Mouse (Mus musculus) intestine, postnatal 0 days (tissue): ENCODE measurements around the gene Angptl7. TPM values are rescaled to one million over a fixed set of nuclear protein-coding genes. Genes with fewer than 3 reads are reported as not detected.

ENCODE experiments used
- ATAC-seq: fragments of 200-750 bp; cut with Nextera tagmentation; 2 replicates; pipeline ENCODE4 v1.8.0; 2017; ENCODE audit warnings: mild to moderate bottlenecking, moderate TSS enrichment, moderate library complexity
- H3K27ac ChIP-seq: fragments of 300-500 bp; sonication (generic); 2 replicates; pipeline ENCODE4 v1.5.1; 2014; ENCODE audit warnings: mild to moderate bottlenecking, low read depth, low read length, moderate library complexity
- H3K27me3 ChIP-seq: fragments of 300-500 bp; sonication (generic); replicated peaks from 2 replicates; pipeline ENCODE4 v1.6.1; 2014; ENCODE audit warnings: low read length, mixed read lengths; ENCODE audit not compliant: control insufficient read depth, insufficient read depth
- H3K36me3 ChIP-seq: fragments of 300-500 bp; sonication (generic); 2 replicates; pipeline ENCODE4 v1.6.1; 2014; ENCODE audit warnings: mild to moderate bottlenecking, moderate library complexity; ENCODE audit not compliant: control insufficient read depth, insufficient read depth
- H3K4me1 ChIP-seq: fragments of 300-500 bp; sonication (generic); replicated peaks from 2 replicates; pipeline ENCODE4 v1.6.1; 2014; ENCODE audit warnings: antibody characterized with exemption, low read length, mixed read lengths; ENCODE audit not compliant: control insufficient read depth, insufficient read depth
- H3K4me2 ChIP-seq: fragments of 300-500 bp; sonication (generic); replicated peaks from 2 replicates; pipeline ENCODE4 v1.6.1; 2014; ENCODE audit warnings: low read depth, mild to moderate bottlenecking, moderate library complexity
- H3K4me3 ChIP-seq: fragments of 300-500 bp; sonication (generic); 2 replicates; pipeline ENCODE4 v1.5.1; 2014; ENCODE audit warnings: low read depth, low read length
- H3K9ac ChIP-seq: fragments of 300-500 bp; sonication (generic); 2 replicates; pipeline ENCODE4 v1.6.1; 2014; ENCODE audit warnings: mild to moderate bottlenecking, low read depth, low read length
- H3K9me3 ChIP-seq: fragments of 300-500 bp; sonication (generic); 2 replicates; pipeline ENCODE4 v1.6.1; 2016; ENCODE audit warnings: mixed run types; ENCODE audit not compliant: control insufficient read depth
- CTCF ChIP-seq: sonication (generic); IDR thresholded peaks from 2 replicates; pipeline ENCODE4 v1.5.1; 2016; ENCODE audit warnings: low read depth, mild to moderate bottlenecking, control low read depth, antibody characterized with exemption, moderate library complexity
- WGBS: fragments of 180-500 bp; shearing (Covaris S2); extraction: QIAGEN DNeasy Blood & Tissue Kit; methylation state at CpG from one replicate; pipeline ENCODE4 v1.1.7; 2014; 5-methylcytosine and 5-hydroxymethylcytosine counted together
- polyA plus RNA-seq: library from polyadenylated mRNA; unstranded; fragments of >200 nt; fragmentation: Nextera tagmentation; extraction: Ambion mirVana; gene quantifications from 2 replicates; pipeline ENCODE4 v1.2.1, GENCODE M21; 2015

The Angptl7 gene
- polyA plus RNA-seq: 0.44 and 0.59 TPM in 2 replicates

- no peak for TF ChIP-seq CTCF
Observed at GRCm38 (mm10) chr4:148500410-148500867, at the start of gene Angptl7. Gene Angptl7 (minus strand): TSS chr4:148500460.

GRCm38 (mm10) chr4:148549106-148549505 lies 48.8 kb upstream of the Angptl7 start:
- no peak overlapping the region for H3K4me3 ChIP-seq
- no peak for TF ChIP-seq CTCF
- peaks cover 87% of the 10 kb centered on the region for H3K36me3 ChIP-seq
- no peaks in the 10 kb centered on the region for H3K9me3 ChIP-seq
- no peaks in the 10 kb centered on the region for H3K4me1 ChIP-seq
- no peak overlapping the region for H3K27ac ChIP-seq
- ATAC-seq: no peak
- 92% methylated on average over 4 of the region's 4 CpGs for WGBS
- no peak overlapping the region for H3K9ac ChIP-seq
- no peaks in the 10 kb centered on the region for H3K27me3 ChIP-seq
- no peak overlapping the region for H3K4me2 ChIP-seq

More at GRCm38 (mm10) chr4:148500410-148500867, at the start of gene Angptl7:
- 40% methylated on average over 4 of the region's 4 CpGs for WGBS
- no peak; the same call in 1 of the 2 replicates for ATAC-seq
- Histone ChIP-seq H3K4me1 (no peaks in the 10 kb centered on the region), H3K4me2 (no peak within 1 kb of the TSS), H3K9me3 (no peaks in the 10 kb centered on the region), H3K27ac (no peak within 1 kb of the TSS), H3K9ac (no peak within 1 kb of the TSS), H3K27me3 (no peaks in the 10 kb centered on the region), H3K36me3 (peaks cover 42% of the 10 kb centered on the region), H3K4me3 (no peak within 1 kb of the TSS)

- no peak for TF ChIP-seq CTCF
- no peaks in the 10 kb centered on the region for H3K9me3 ChIP-seq
- 81% methylated on average over 3 of the region's 3 CpGs for WGBS
- H3K9ac ChIP-seq: no peak overlapping the region
- ATAC-seq: no peak
- peaks cover 92% of the 10 kb centered on the region for H3K36me3 ChIP-seq
- no peaks in the 10 kb centered on the region for H3K4me1 ChIP-seq
- no peaks in the 10 kb centered on the region for H3K27me3 ChIP-seq
- H3K4me2 ChIP-seq: no peak overlapping the region
- H3K4me3 ChIP-seq: no peak overlapping the region
- H3K27ac ChIP-seq: no peak overlapping the region
Observed at GRCm38 (mm10) chr4:148535876-148536275, 35.6 kb upstream of the Angptl7 start.

GRCm38 (mm10) chr4:148533613-148534328 lies 33.5 kb upstream of the Angptl7 start:
- H3K9ac ChIP-seq: no peak overlapping the region
- H3K27me3 ChIP-seq: no peaks in the 10 kb centered on the region
- H3K4me1 ChIP-seq: no peaks in the 10 kb centered on the region
- no peak overlapping the region for H3K4me2 ChIP-seq
- no peak overlapping the region for H3K4me3 ChIP-seq
- WGBS: 87% methylated on average over 12 of the region's 12 CpGs
- H3K9me3 ChIP-seq: no peaks in the 10 kb centered on the region
- no peak overlapping the region for H3K27ac ChIP-seq
- ATAC-seq: no peak; the same call in 1 of the 2 replicates
- H3K36me3 ChIP-seq: peaks cover 88% of the 10 kb centered on the region
- no peak for TF ChIP-seq CTCF

- H3K4me1 ChIP-seq: no peaks in the 10 kb centered on the region
- H3K9ac ChIP-seq: no peak overlapping the region
- WGBS: 92% methylated on average over 3 of the region's 3 CpGs
- no peak for ATAC-seq
- H3K4me3 ChIP-seq: no peak overlapping the region
- no peak for TF ChIP-seq CTCF
- no peak overlapping the region for H3K27ac ChIP-seq
- peaks cover 80% of the 10 kb centered on the region for H3K36me3 ChIP-seq
- H3K27me3 ChIP-seq: no peaks in the 10 kb centered on the region
- H3K4me2 ChIP-seq: no peak overlapping the region
- no peaks in the 10 kb centered on the region for H3K9me3 ChIP-seq
Observed at GRCm38 (mm10) chr4:148532516-148532915, 32.3 kb upstream of the Angptl7 start.

- Histone ChIP-seq H3K9ac (no peak overlapping the region), H3K9me3 (no peaks in the 10 kb centered on the region)
Observed at GRCm38 (mm10) chr4:148531341-148531740, 31.1 kb upstream of the Angptl7 start.

More at GRCm38 (mm10) chr4:148531341-148531740, 31.1 kb upstream of the Angptl7 start:
- H3K36me3 ChIP-seq: peaks cover 77% of the 10 kb centered on the region
- ATAC-seq: no peak
- no peaks in the 10 kb centered on the region for H3K27me3 ChIP-seq
- no peak overlapping the region for H3K4me3 ChIP-seq
- TF ChIP-seq CTCF: no peak
- 79% methylated on average over 4 of the region's 4 CpGs for WGBS
- no peaks in the 10 kb centered on the region for H3K4me1 ChIP-seq
- no peak overlapping the region for H3K27ac ChIP-seq
- H3K4me2 ChIP-seq: no peak overlapping the region
